Mouse (Mus musculus) heart, embryonic 13.5 days (tissue): ENCODE results near the gene Pkdcc. TPM values are rescaled to one million over a fixed set of nuclear protein-coding genes. Genes with fewer than 3 reads are reported as not detected.

Source experiments
- ATAC-seq: fragments of 200-750 bp; cut with Nextera tagmentation; 2 replicates; pipeline ENCODE4 v1.8.0; 2017; ENCODE audit warnings: moderate TSS enrichment; ENCODE audit not compliant: insufficient number of reproducible peaks, low FRiP score, low TSS enrichment; ENCODE audit errors: extremely low read depth
- H3K27ac ChIP-seq: fragments of 300-500 bp; sonication (generic); replicated peaks from 2 replicates; pipeline ENCODE4 v1.5.1; 2015; ENCODE audit warnings: moderate library complexity, mild to moderate bottlenecking, inconsistent platforms
- H3K27me3 ChIP-seq: fragments of 300-500 bp; sonication (generic); replicated peaks from 2 replicates; pipeline ENCODE4 v1.6.1; 2015; ENCODE audit warnings: mild to moderate bottlenecking, inconsistent platforms
- H3K36me3 ChIP-seq: fragments of 300-500 bp; sonication (generic); 2 replicates; pipeline ENCODE4 v1.6.1; 2015; ENCODE audit warnings: mild to moderate bottlenecking, inconsistent platforms
- H3K4me1 ChIP-seq: fragments of 300-500 bp; sonication (generic); 2 replicates; pipeline ENCODE4 v1.6.1; 2015; ENCODE audit warnings: inconsistent platforms
- H3K4me2 ChIP-seq: fragments of 300-500 bp; sonication (generic); 2 replicates; pipeline ENCODE4 v1.6.1; 2015; ENCODE audit warnings: inconsistent platforms, mild to moderate bottlenecking, moderate library complexity
- H3K4me3 ChIP-seq: fragments of 300-500 bp; sonication (generic); 2 replicates; pipeline ENCODE4 v1.5.1; 2015; ENCODE audit warnings: moderate library complexity, mild to moderate bottlenecking, inconsistent platforms
- H3K9ac ChIP-seq: fragments of 300-500 bp; sonication (generic); 2 replicates; pipeline ENCODE4 v1.6.1; 2015; ENCODE audit warnings: inconsistent platforms, mild to moderate bottlenecking, moderate library complexity
- H3K9me3 ChIP-seq: fragments of 300-500 bp; sonication (generic); 2 replicates; pipeline ENCODE4 v1.6.1; 2016; ENCODE audit warnings: inconsistent platforms
- WGBS: fragments of 180-500 bp; shearing (Covaris S2); methylation state at CpG from one replicate; pipeline ENCODE4 v1.1.7; 2015; ENCODE audit warnings: mixed read lengths; 5-methylcytosine and 5-hydroxymethylcytosine counted together
- polyA plus RNA-seq: library from polyadenylated mRNA; unstranded; fragments of >200 nt; fragmentation: Nextera tagmentation; extraction: Ambion mirVana; gene quantifications from 2 replicates; pipeline ENCODE4 v1.2.1, GENCODE M21; 2015

Gene Pkdcc
- polyA plus RNA-seq, 1 experiment from 2014 or later, result 10.1 TPM

- no peaks in the 10 kb centered on the region for H3K36me3 ChIP-seq
- H3K4me1 ChIP-seq, result peaks cover 14% of the 10 kb centered on the region
- 45% methylated on average over 7 of the region's 7 CpGs for WGBS
- no peak overlapping the region for H3K9ac ChIP-seq
- H3K9me3 ChIP-seq, result no peaks in the 10 kb centered on the region
- no peak overlapping the region for H3K27ac ChIP-seq
- ATAC-seq, result no peak
- no peak overlapping the region for H3K4me2 ChIP-seq
- H3K27me3 ChIP-seq, result no peaks in the 10 kb centered on the region; the same call in 1 of the 2 replicates
- H3K4me3 ChIP-seq, result no peak overlapping the region
Observed at GRCm38 (mm10) chr17:83246090-83246489, 31.0 kb downstream of the Pkdcc start.

- no peak for ATAC-seq
- WGBS, result 32% methylated on average over 4 of the region's 4 CpGs
- no peaks in the 10 kb centered on the region; the same call in 1 of the 2 replicates for H3K27me3 ChIP-seq
- H3K36me3 ChIP-seq, result no peaks in the 10 kb centered on the region
- H3K27ac ChIP-seq, result no peak overlapping the region
- H3K9ac ChIP-seq, result no peak overlapping the region
- no peak overlapping the region for H3K4me2 ChIP-seq
- H3K4me1 ChIP-seq, result peaks cover 14% of the 10 kb centered on the region
- H3K4me3 ChIP-seq, result no peak overlapping the region
- H3K9me3 ChIP-seq, result no peaks in the 10 kb centered on the region
Observed at GRCm38 (mm10) chr17:83247176-83247575, 32.1 kb downstream of the Pkdcc start.

GRCm38 (mm10) chr17:83248467-83248866 lies 33.4 kb downstream of the Pkdcc start:
- Histone ChIP-seq H3K27ac (no peak overlapping the region), H3K9me3 (no peaks in the 10 kb centered on the region), H3K4me3 (no peak overlapping the region), H3K9ac (no peak overlapping the region), H3K4me1 (peaks cover 14% of the 10 kb centered on the region), H3K27me3 (no peaks in the 10 kb centered on the region; the same call in 1 of the 2 replicates), H3K4me2 (no peak overlapping the region), H3K36me3 (no peaks in the 10 kb centered on the region)
- no peak for ATAC-seq
- WGBS, result 49% methylated on average over 2 of the region's 2 CpGs

GRCm38 (mm10) chr17:83250903-83251526 lies 35.9 kb downstream of the Pkdcc start:
- H3K4me3 ChIP-seq, result no peak overlapping the region
- H3K4me1 ChIP-seq, result peaks cover 10% of the 10 kb centered on the region
- no peak for ATAC-seq
- H3K9ac ChIP-seq, result no peak overlapping the region
- H3K4me2 ChIP-seq, result no peak overlapping the region
- H3K36me3 ChIP-seq, result no peaks in the 10 kb centered on the region
- H3K27me3 ChIP-seq, result no peaks in the 10 kb centered on the region; the same call in 1 of the 2 replicates
- no peak overlapping the region for H3K27ac ChIP-seq
- WGBS, result 77% methylated on average over 18 of the region's 18 CpGs
- H3K9me3 ChIP-seq, result peaks cover 5% of the 10 kb centered on the region; the same call in 1 of the 2 replicates

- H3K27me3 ChIP-seq, result no peaks in the 10 kb centered on the region; the same call in 1 of the 2 replicates
- peak overlapping the region; percentile 25; the same call in 1 of the 2 replicates for H3K4me2 ChIP-seq
- WGBS, result 28% methylated on average over 12 of the region's 12 CpGs
- no peaks in the 10 kb centered on the region for H3K36me3 ChIP-seq
- no peak overlapping the region for H3K9ac ChIP-seq
- ATAC-seq, result no peak
- H3K4me3 ChIP-seq, result no peak overlapping the region
- peaks cover 5% of the 10 kb centered on the region; the same call in 1 of the 2 replicates for H3K9me3 ChIP-seq
- H3K27ac ChIP-seq, result no peak overlapping the region
- no peaks in the 10 kb centered on the region for H3K4me1 ChIP-seq
Observed at GRCm38 (mm10) chr17:83253051-83253649, 38.1 kb downstream of the Pkdcc start.

GRCm38 (mm10) chr17:83267202-83268128 lies 52.4 kb downstream of the Pkdcc start:
- Histone ChIP-seq H3K36me3 (no peaks in the 10 kb centered on the region), H3K27ac (0 out of 2 replicates have a peak overlapping the region, but pooled peaks have one; percentile 32), H3K9me3 (no peaks in the 10 kb centered on the region), H3K4me3 (peak overlapping the region; percentile 32), H3K4me1 (peaks cover 3% of the 10 kb centered on the region; the same call in 1 of the 2 replicates), H3K27me3 (no peaks in the 10 kb centered on the region), H3K9ac (peak overlapping the region; percentile 62), H3K4me2 (peak overlapping the region; percentile 64)
- 44% methylated on average over 23 of the region's 23 CpGs for WGBS
- ATAC-seq, result peak; percentile 76

GRCm38 (mm10) chr17:83271509-83271908 lies 56.4 kb downstream of the Pkdcc start:
- Histone ChIP-seq H3K9ac (no peak overlapping the region), H3K36me3 (no peaks in the 10 kb centered on the region), H3K4me3 (no peak overlapping the region), H3K4me2 (no peak overlapping the region), H3K27me3 (no peaks in the 10 kb centered on the region), H3K27ac (no peak overlapping the region), H3K9me3 (no peaks in the 10 kb centered on the region), H3K4me1 (peaks cover 26% of the 10 kb centered on the region)
- WGBS, result under 1% methylated on average over 3 of the region's 3 CpGs
- ATAC-seq, result no peak

- ATAC-seq, result no peak
- H3K9me3 ChIP-seq, result no peaks in the 10 kb centered on the region
- 53% methylated on average over 8 of the region's 8 CpGs for WGBS
- H3K9ac ChIP-seq, result no peak overlapping the region
- H3K36me3 ChIP-seq, result no peaks in the 10 kb centered on the region
- no peak overlapping the region for H3K4me2 ChIP-seq
- no peak overlapping the region for H3K27ac ChIP-seq
- peaks cover 38% of the 10 kb centered on the region for H3K4me1 ChIP-seq
- no peaks in the 10 kb centered on the region for H3K27me3 ChIP-seq
- H3K4me3 ChIP-seq, result no peak overlapping the region
Observed at GRCm38 (mm10) chr17:83272641-83273040, 57.5 kb downstream of the Pkdcc start.

- Histone ChIP-seq H3K9ac (no peak overlapping the region), H3K4me3 (no peak overlapping the region), H3K36me3 (no peaks in the 10 kb centered on the region), H3K27ac (no peak overlapping the region), H3K9me3 (no peaks in the 10 kb centered on the region), H3K27me3 (no peaks in the 10 kb centered on the region), H3K4me2 (peak overlapping the region; percentile 45), H3K4me1 (peaks cover 44% of the 10 kb centered on the region)
- ATAC-seq, result no peak
- WGBS, result 21% methylated on average over 9 of the region's 9 CpGs
Observed at GRCm38 (mm10) chr17:83273636-83274035, 58.5 kb downstream of the Pkdcc start.

- H3K4me1 ChIP-seq, result peaks cover 49% of the 10 kb centered on the region
- 34% methylated on average over 4 of the region's 4 CpGs for WGBS
- H3K36me3 ChIP-seq, result no peaks in the 10 kb centered on the region
- no peak overlapping the region for H3K27ac ChIP-seq
- no peak overlapping the region for H3K9ac ChIP-seq
- H3K9me3 ChIP-seq, result no peaks in the 10 kb centered on the region
- ATAC-seq, result no peak
- H3K27me3 ChIP-seq, result no peaks in the 10 kb centered on the region
- peak overlapping the region; percentile 45; the same call in 1 of the 2 replicates for H3K4me2 ChIP-seq
- H3K4me3 ChIP-seq, result no peak overlapping the region
Observed at GRCm38 (mm10) chr17:83274101-83274500, 59.0 kb downstream of the Pkdcc start.
